Mouse (Mus musculus) E14TG2a.4 (cell line): ENCODE data around the gene Pou2f3.

Experiments used
- CTCF ChIP-seq: conservative IDR thresholded peaks from 2 replicates; pipeline ENCODE4 v1.5.1; 2014; ENCODE audit warnings: low read length
- POU5F1 ChIP-seq: IDR thresholded peaks from 2 replicates; pipeline ENCODE4 v1.6.1; 2014; ENCODE audit warnings: low read length, borderline replicate concordance

- no peak for TF ChIP-seq CTCF
- TF ChIP-seq POU5F1: no peak
Observed at GRCm38 (mm10) chr9:43178172-43178571, 32.0 kb downstream of the Pou2f3 start.
